In the genomic region with DNA sequence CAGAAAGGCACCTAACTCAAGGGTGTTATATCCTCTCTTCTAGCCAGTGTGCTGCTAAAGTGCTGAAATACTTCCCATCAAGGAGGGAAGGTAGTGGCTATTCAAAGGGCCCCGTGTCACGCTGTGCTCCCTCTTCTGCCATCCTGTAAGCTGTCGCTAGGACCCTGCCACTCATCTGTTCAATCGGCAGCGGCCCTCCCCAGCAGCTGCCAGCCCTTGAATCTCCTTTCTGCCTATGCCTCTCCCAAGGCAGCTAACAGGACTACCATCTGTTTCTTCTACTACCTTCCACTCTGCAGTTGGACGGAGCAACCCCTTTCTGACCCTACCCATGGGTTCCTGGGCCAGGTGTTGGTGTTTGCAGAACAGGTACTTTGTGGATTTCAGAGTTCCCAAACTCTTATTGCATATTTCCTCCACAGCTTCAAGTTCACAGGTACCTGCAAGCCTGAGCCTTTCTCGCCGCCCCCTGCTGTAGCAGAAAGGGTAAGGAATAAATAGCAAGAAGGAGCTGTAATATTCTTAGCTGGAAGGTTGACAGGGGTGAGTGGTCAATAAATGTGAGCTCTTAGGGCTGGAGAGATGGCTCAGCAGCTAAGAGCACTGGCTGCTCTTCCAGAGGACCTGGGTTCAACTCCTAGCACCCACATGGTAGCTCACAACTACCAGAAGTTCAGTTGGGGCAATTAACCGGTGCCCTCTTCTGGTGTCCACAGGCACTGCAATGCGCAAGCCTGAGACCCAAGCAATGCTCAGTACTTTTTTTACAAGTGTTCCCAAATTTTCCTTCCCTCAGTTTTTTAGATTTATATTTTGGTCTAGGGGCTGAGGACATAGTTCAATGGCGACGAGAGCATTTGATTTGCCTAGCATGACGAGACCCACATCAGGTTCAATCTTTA, we compare ENCODE assay signal across 18 mouse cellular contexts. TPM values are rescaled to one million over a fixed set of nuclear protein-coding genes. Genes with fewer than 3 reads are reported as not detected.
DNase-seq lines count a peak whose midpoint lies in the region; ATAC-seq and TF ChIP-seq lines count a peak whose summit lies in the region.
"Had no signal": no experiment of that assay in that cellular context is flagged by ENCODE, and none has a peak within 500 bp of the region (broad histone marks: within the 10 kb centered on the region; RNA-seq: fewer than 3 reads in every experiment).

No protein-coding gene starts in this region.

- H3K4me2 ChIP-seq in kidney, embryonic 15.5 days, result no peak overlapping the region
- H3K4me2 ChIP-seq: embryonic facial prominence, embryonic 13.5 days; lung, embryonic 15.5 days had no signal

- H3K27ac ChIP-seq in left cerebral cortex, adult 2 months, result no peak overlapping the region
- H3K27ac ChIP-seq in bone marrow, adult 2 months (ENCODE audit: control insufficient read depth, insufficient read depth, low read depth, low read length, poor library complexity), result no peak overlapping the region
- no peak overlapping the region for H3K27ac ChIP-seq in cortical plate, adult 2 months (ENCODE audit: insufficient read depth, low read length)
- H3K27ac ChIP-seq in kidney, embryonic 15.5 days, result no peak overlapping the region
- H3K27ac ChIP-seq: embryonic facial prominence, embryonic 13.5 days; forebrain, embryonic 10.5 days; lung, embryonic 15.5 days had no signal

- 92% methylated on average over 13 of the region's 13 CpGs for WGBS in bone marrow, adult 2 months
- 86% methylated on average over 13 of the region's 13 CpGs for WGBS in kidney, embryonic 15.5 days

- H3K9me3 ChIP-seq in kidney, embryonic 15.5 days (replicated peaks), result no peaks in the 10 kb centered on the region
- H3K9me3 ChIP-seq: embryonic facial prominence, embryonic 13.5 days; forebrain, embryonic 10.5 days; lung, embryonic 15.5 days had no signal

- H3K36me3 ChIP-seq in kidney, embryonic 15.5 days, result peaks cover 12% of the 10 kb centered on the region

- TF ChIP-seq POLR2A in bone marrow, adult 2 months (IDR thresholded peaks at IDR 0.05; ENCODE audit: borderline replicate concordance, control insufficient read depth, low read depth, low read length), result no peak
- no peak for TF ChIP-seq POLR2A in cortical plate, adult 2 months (IDR thresholded peaks at IDR 0.05; ENCODE audit: extremely low read depth, insufficient read depth, low read length)

- H3K4me3 ChIP-seq in left cerebral cortex, adult 2 months, result no peak overlapping the region
- no peak overlapping the region for H3K4me3 ChIP-seq in bone marrow, adult 2 months (replicated peaks; ENCODE audit: control insufficient read depth, low read depth, low read length)
- no peak overlapping the region for H3K4me3 ChIP-seq in cortical plate, adult 2 months (ENCODE audit: insufficient read depth, low read length)
- no peak overlapping the region for H3K4me3 ChIP-seq in kidney, embryonic 15.5 days (replicated peaks)
- H3K4me3 ChIP-seq: embryonic facial prominence, embryonic 13.5 days; forebrain, embryonic 10.5 days; lung, embryonic 15.5 days had no signal

- ATAC-seq in cerebellum, adult (ENCODE audit: insufficient number of reproducible peaks, low FRiP score, low TSS enrichment), result no peak
- no peak for ATAC-seq in kidney, embryonic 15.5 days (replicated peaks; ENCODE audit: low FRiP score)
- ATAC-seq: inflammation-experienced regulatory T-cells, adult 6 months had no signal

- peaks cover 4% of the 10 kb centered on the region for H3K4me1 ChIP-seq in bone marrow, adult 2 months (ENCODE audit: control insufficient read depth, insufficient read depth, low read length)
- peaks cover 6% of the 10 kb centered on the region for H3K4me1 ChIP-seq in cortical plate, adult 2 months (ENCODE audit: control insufficient read depth, insufficient read depth, low read length)
- peaks cover 24% of the 10 kb centered on the region for H3K4me1 ChIP-seq in kidney, embryonic 15.5 days

- TF ChIP-seq CTCF in left cerebral cortex, adult 2 months (IDR thresholded peaks at IDR 0.05), result peak; percentile 40
- TF ChIP-seq CTCF in bone marrow, adult 2 months (IDR thresholded peaks at IDR 0.05; ENCODE audit: control insufficient read depth, insufficient read depth, low read length), result 0 out of 2 replicates have a peak, but pooled peaks have one; percentile 2
- 0 out of 2 replicates have a peak, but pooled peaks have one; percentile 5 for TF ChIP-seq CTCF in cortical plate, adult 2 months (IDR thresholded peaks at IDR 0.05; ENCODE audit: extremely low read depth, insufficient read depth, low read length)

- no peaks in the 10 kb centered on the region for H3K27me3 ChIP-seq in kidney, embryonic 15.5 days
- H3K27me3 ChIP-seq: embryonic facial prominence, embryonic 13.5 days; lung, embryonic 15.5 days had no signal

- peak; percentile 27 to 45 for DNase-seq in cerebellum, adult 18-20 months
- DNase-seq in left cerebral cortex, adult 2 months (ENCODE audit: extremely low spot score in 1 of 2, low spot score in 2 of 2), result no peak
- DNase-seq in left cerebral cortex, adult 18-20 months (ENCODE audit: low spot score in 2 of 2), result no peak
- DNase-seq in adrenal gland, postnatal 25 days, result no peak
- DNase-seq: adrenal gland, adult 2 months; heart, adult 18-20 months; heart, postnatal 10 days; kidney, postnatal 14 days; thymus, postnatal 25 days had no signal

- intact Hi-C loops in left cerebral cortex, adult 2 months (cut with DNase I), result no loop called here

- H3K9ac ChIP-seq in kidney, embryonic 15.5 days, result no peak overlapping the region
- H3K9ac ChIP-seq: embryonic facial prominence, embryonic 13.5 days; lung, embryonic 15.5 days had no signal

RNA-seq across cellular contexts. Expression of gene Shf, which starts 6.1 kb away (rescaled TPM):
- total RNA-seq in left cerebral cortex, adult 2 months (2021), result 10 to 100 TPM; 70.3 to 78.4 TPM
- total RNA-seq in left cerebral cortex, adult 18-20 months (2021), result 10 to 100 TPM; 70.5 to 76.1 TPM
- polyA plus RNA-seq in bone marrow, adult 2 months (2011; ENCODE audit: insufficient read depth, insufficient read length, low replicate concordance, missing spikeins), result 9.6 and 14.7 TPM in 2 replicates
- polyA plus RNA-seq in cortical plate, adult 2 months (2012; rRNA removed), result 70.6 and 72.5 TPM in 2 replicates
- 5.8 and 11.4 TPM in 2 replicates for total RNA-seq in adrenal gland, postnatal 25 days (2021)
- 2.4 and 2.6 TPM in 2 replicates for polyA plus RNA-seq in kidney, embryonic 15.5 days (2015; fragmentation: Nextera tagmentation; extraction: Ambion mirVana)

RNA-seq across cellular contexts. Expression of gene Duox1, which starts 47.4 kb away (rescaled TPM):
- not detected for total RNA-seq in left cerebral cortex, adult 2 months (2021)
- total RNA-seq in left cerebral cortex, adult 18-20 months (2021), result not detected
- not detected in 2 replicates for polyA plus RNA-seq in bone marrow, adult 2 months (2011; ENCODE audit: insufficient read depth, insufficient read length, low replicate concordance, missing spikeins)
- 0.04 TPM in 1 of 2 replicates, not detected in the other for polyA plus RNA-seq in cortical plate, adult 2 months (2012; rRNA removed)
- not detected in 2 replicates for total RNA-seq in adrenal gland, postnatal 25 days (2021)
- polyA plus RNA-seq in kidney, embryonic 15.5 days (2015; fragmentation: Nextera tagmentation; extraction: Ambion mirVana), result 0.04 TPM in 1 of 2 replicates, not detected in the other
- total RNA-seq: adrenal gland, adult 2 months; layer of hippocampus, postnatal 14 days had no signal
- polyA plus RNA-seq: forebrain, embryonic 10.5 days; inflammation-experienced regulatory T-cells, adult 6 months had no signal

RNA-seq across cellular contexts. Expression of gene Duoxa1, which starts 49.3 kb away (rescaled TPM):
- total RNA-seq in left cerebral cortex, adult 2 months (2021), result not detected
- under 1 TPM in 1 of 2 experiments, not detected in 1; 0.23 TPM for total RNA-seq in left cerebral cortex, adult 18-20 months (2021)
- polyA plus RNA-seq in bone marrow, adult 2 months (2011; ENCODE audit: insufficient read depth, insufficient read length, low replicate concordance, missing spikeins), result not detected in 2 replicates
- 0.10 and 0.15 TPM in 2 replicates for polyA plus RNA-seq in cortical plate, adult 2 months (2012; rRNA removed)
- total RNA-seq in adrenal gland, postnatal 25 days (2021), result not detected in 2 replicates
- 0.10 TPM in 1 of 2 replicates, not detected in the other for polyA plus RNA-seq in kidney, embryonic 15.5 days (2015; fragmentation: Nextera tagmentation; extraction: Ambion mirVana)
- total RNA-seq: layer of hippocampus, postnatal 14 days had no signal
- polyA plus RNA-seq: forebrain, embryonic 10.5 days; inflammation-experienced regulatory T-cells, adult 6 months had no signal

Comparison
In these comparisons a context has a peak if more than half of its experiments do, and no peak if none do; other contexts are left out.
1. DNase-seq: peak in cerebellum, adult 18-20 months (2 of 2); none in left cerebral cortex, adult 2 months (0 of 2), left cerebral cortex, adult 18-20 months (0 of 2) and adrenal gland, postnatal 25 days (single experiment).
2. Peak in every context shown above with its lines, with median percentiles within 50 percentile points of each other: CTCF ChIP-seq.